Mouse (Mus musculus) CD4-positive, CD25-positive, alpha-beta regulatory T cell, adult 2 months (primary cell): ENCODE results near the gene Adipor1.
"Not testable (repeated sequence)": the region's sequence is repeated elsewhere in the genome, so short reads cannot be mapped to it uniquely, and the experiment has no call there.

Source experiments
- DNase-seq: peaks from one replicate; pipeline ENCODE4 v3.0.0-alpha.2; 2012; ENCODE audit warnings: low read depth, low spot score

Adipor1 gene

DNA sequence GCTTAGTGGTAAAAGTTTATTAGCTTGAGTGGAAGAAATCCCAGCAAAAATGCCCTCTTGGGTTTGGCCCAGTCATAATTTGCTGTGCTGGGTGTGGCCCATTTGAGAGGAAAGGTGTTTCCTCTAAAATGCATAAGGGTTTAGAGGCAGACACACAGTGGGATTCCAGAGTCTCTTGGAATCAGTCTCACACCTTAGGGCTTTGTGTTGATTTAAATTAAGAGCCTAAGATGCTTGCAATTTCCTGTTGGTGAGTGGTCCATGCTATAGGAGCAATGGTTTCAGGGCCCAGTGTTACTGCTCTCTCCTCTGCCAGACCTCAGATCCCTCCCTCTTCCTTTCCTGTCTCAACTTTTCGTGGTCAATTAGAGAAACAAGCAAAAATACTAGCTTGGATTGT, 4.0 kb downstream of the Adipor1 start:
- no peak for DNase-seq

DNA sequence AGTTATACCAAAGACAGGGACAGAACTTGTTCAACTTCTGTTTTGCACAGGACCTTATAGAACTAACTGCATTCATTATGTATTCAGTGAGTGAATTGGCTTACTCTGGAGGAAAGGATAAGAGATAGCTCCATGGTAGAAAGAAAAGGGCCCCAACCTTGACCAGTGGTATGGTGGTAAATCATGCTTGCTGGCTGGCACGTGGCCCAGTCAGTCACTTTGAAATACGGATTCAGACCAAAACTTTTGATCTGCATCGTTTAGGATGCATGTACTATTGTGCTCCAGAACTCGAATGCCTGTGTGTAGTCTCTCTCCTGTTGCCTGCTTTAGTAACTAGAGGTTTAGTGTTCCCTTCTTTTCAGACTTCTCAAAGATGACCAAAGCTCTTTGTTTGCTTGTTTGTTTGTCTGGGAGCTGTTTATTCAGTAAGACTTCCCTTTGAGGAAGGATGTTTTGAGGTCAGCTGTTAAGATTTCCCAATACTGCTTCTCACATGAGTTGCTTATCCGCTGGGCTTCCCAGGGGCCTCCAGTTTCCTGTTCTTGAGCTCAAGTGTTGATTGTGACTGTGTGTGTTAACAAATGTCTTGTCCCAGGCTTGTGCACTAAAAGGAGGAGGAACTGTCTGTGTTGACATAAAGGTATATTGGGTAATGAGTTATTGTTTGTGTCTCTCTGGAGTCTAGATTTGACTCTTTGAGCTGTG, 4.7 kb downstream of the Adipor1 start:
- no peak for DNase-seq

DNA sequence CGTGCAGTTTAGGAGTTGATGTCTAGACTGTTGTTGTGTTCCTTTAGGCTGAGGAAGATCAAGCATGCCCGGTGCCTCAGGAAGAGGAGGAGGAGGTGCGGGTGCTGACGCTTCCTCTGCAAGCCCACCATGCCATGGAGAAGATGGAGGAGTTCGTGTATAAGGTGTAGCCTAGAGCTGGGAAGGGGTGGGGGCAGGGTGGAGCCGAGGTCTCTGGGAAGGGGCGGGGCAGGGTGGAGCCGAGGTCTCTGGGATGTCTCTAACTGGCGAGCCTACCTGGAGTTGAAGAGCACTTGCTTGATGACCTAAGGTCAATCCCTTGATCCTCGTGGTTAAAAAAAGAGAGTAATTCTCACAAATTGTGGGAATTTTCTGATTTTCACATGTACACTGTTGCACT, 8.7 kb downstream of the Adipor1 start:
- no peak for DNase-seq

DNA sequence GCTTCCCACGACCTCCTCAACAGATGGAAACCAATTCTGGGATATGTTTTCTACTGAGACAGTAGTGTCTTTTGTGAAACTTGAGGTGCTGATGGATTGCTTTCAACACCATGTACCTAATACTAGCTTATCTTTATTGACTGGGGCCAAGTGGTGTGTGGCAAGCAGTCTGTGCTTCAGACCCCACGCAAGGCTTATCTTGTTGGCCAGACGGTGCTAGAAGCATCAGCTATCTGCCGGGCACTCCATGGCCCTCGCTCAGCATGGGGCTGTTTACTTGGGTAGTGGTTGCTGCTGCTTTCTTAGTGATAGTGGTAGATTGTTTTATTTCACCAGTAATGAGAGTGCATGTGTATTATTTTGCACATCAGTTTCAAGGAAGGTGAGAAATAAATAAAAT, 11.1 kb downstream of the Adipor1 start:
- no peak for DNase-seq

DNA sequence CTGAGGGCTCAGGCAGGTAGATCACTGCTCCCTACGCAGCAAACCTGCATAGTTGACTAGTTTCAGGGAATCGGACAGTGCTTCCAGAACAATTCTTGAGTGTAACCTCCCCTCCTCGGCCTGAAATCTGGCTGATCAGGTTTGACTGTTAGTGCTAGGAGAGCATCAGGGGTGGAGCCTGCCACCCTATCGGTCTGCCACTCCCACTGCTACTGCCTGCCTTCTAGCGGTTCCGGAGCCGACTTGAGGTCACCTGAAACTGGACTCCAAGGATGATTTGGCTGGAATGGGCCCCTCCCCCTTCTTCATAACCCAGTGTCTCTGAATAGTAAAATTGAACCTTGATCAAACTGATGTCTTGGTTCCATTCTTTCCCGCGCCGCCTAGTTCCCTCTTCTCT, 17.8 kb downstream of the Adipor1 start:
- DNase-seq: no peak

DNA sequence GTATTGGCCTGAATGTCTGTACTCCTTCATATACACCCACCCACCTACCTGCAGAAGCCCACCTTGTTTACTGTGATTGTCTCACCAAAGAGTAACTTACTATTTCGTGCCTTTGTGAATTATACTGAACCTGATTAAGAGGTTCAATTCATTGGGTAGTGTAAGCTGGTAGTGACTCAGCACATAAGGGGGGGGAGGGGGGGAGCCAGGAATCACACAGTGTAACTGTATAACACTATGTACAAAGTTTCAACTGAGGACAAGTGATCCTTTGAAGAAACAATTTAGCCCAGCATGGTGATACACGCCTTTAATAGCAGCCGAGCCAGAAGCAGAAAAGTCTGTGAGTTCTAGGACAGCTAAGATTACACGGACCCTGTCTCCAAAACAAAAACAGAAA, 18.3 kb downstream of the Adipor1 start:
- DNase-seq: no peak

DNA sequence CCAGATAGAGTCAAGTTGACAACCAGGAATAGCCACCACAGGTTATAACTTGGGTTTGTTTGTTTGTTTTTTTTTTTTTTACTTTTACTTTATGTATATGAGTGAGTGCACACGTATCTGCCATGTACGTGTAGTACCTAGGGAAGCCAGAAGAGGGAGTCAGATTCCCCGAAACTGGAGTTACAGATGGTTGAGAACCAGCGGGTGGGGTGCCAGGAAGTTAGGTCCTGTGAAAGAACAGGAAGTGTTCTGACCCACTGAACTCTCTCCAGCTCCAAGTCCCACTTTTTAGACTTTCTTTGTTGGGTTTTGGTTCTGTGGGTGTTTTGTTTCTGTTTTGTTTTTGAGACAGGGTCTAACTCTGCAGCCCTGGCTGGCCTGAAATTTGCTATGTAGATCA, 20.2 kb downstream of the Adipor1 start:
- peak; percentile 65 for DNase-seq

DNA sequence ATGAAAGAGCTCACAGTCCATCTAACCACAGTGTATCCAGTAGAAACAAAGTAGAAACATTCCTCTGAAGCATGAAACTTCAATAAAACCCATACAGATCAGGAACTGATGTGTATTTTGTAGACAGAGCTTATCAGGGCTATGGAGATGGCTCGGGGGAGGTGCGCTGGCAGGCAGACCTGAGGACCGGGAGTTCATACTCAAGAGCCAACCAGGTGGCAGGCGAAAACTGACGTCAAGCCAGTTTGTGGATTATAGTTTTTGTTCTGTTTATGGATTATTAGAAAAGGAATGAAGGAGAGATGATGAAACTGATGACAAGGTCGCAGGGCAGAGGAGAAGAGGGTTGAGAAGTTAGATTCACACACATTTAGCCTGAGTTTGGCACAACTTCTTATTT, 25.3 kb downstream of the Adipor1 start:
- DNase-seq: no peak

DNA sequence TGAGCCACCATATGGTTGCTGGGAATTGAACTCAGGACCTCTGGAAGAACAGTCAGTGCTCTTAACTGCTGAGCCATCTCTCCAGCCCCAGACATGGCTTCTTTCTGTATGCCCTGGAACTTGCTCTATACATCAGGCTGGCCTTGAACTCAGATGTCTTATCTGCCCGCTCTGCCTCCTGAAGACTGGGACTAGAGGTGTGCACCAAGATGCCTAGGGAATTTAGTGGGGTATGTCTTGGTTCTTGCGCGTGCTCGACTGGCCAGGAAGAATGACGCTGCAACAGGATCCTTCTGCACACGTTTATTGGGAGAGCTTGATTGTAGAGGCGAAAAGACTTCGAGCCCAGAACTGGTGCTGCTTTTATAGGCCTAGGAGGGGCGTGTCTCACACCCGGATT, 26.6 kb downstream of the Adipor1 start:
- DNase-seq: not testable (repeated sequence)

DNA sequence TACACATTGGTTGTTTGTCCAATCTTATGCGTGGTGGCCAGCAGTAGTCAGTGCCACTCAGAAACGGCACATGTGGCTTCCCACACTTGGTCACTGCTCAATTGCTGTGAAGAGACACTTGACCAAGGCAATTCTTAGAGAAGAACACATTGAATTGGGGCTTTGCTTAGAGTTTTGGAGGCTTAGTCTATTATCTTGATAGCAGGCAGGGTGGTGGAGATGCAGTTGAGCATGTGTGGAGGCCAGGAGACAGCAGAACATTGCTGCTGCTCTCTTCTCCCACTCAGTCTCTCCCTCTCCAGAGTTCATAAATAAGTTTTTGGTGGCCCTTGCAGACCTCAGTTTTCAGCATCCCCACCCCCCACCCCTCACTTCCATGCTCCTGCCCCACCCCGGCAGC, 27.2 kb downstream of the Adipor1 start:
- no peak for DNase-seq

DNA sequence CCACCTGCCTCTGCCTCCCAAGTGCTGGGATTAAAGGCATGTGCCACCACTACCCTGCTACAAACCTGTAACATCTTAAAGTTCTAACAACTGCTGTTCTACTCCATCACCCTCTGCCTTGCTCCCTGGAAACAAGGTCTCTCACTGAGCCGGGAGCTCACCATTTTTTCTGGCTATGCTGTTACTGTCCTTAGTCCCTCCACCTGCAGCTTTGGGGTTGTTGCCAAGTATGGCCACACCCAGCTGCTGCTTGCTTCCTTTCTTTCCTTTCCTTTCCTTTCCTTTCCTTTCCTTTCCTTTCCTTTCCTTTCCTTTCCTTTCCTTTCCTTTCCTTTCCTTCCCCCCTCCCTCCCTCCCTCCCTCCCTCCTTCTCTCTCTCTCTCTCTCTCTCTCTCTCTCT, 28.1 kb downstream of the Adipor1 start:
- DNase-seq: not testable (repeated sequence)

DNA sequence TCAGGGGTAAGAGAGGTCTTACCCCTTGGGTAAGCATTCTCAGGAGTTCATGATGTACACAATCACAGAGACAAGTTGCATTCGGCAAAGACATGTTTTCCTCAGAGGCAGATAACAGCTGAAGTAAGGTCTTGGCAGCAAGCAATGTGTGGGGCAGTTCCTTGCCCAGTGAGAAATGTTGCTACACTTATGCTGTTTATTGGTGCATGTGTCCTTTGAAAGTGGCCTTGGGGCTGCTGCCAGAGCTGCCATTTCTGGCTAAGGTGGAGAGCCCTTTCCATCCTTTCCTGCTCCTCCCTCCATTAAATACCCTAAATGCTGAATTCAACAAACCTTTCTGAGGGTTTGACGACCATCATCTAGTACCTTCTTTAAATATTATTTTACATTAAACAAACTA, 30.2 kb downstream of the Adipor1 start:
- DNase-seq: no peak

DNA sequence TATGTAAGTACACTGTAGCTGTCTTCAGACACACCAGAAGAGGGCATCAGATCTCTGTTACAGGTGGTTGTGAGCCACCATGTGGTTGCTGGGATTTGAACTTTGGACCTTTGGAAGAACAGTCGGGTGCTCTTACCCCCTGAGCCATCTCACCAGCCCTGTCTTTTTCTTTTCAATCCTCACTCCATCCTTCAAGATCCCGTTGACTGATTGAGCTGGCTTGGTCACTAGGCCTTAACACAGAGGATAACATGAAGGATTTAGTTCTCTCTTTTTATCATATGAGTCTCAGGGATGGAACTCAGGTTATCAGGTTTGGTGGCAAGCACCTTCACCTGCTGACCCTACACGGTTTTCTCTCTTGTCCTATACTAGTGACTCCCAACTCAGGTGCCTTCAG, 33.4 kb downstream of the Adipor1 start:
- not testable (repeated sequence) for DNase-seq

DNA sequence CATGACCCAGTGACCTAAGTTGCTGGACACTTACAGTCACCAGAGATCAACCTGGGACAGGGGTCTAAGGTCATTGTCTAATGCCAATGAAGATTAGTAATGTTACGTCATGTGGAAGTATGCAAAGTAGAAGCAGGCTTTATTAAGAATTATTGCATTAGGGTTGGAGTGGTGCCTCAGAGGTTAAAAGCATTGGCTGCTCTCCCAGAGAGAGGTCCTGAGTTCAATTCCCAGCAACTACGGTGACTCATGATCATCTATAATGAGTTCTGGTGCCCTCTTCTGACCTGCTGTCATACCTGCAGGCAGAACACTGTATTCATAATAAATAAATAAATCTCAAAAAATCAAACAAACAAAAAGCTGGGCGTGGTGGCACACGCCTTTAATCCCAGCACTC, 35.0 kb downstream of the Adipor1 start:
- no peak for DNase-seq

DNA sequence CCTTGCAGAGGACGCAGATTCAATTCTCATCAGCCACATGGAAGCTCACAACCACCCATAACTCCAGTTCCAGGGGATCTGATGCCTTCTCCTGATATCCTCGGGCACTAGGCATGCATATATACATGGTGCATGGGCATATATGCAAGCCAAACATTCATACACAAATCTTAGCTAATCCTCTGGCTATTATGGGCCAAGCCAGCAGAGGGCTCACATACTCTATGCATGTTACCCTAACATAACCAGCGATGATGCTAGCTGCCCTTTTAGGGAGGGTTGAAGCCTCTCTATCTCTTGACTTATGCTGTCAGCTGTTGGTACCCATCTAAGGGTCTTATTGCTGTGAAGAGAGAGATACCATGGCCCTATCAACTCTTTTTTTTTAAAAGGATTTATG, 35.8 kb downstream of the Adipor1 start:
- DNase-seq: peak; percentile 75

DNA sequence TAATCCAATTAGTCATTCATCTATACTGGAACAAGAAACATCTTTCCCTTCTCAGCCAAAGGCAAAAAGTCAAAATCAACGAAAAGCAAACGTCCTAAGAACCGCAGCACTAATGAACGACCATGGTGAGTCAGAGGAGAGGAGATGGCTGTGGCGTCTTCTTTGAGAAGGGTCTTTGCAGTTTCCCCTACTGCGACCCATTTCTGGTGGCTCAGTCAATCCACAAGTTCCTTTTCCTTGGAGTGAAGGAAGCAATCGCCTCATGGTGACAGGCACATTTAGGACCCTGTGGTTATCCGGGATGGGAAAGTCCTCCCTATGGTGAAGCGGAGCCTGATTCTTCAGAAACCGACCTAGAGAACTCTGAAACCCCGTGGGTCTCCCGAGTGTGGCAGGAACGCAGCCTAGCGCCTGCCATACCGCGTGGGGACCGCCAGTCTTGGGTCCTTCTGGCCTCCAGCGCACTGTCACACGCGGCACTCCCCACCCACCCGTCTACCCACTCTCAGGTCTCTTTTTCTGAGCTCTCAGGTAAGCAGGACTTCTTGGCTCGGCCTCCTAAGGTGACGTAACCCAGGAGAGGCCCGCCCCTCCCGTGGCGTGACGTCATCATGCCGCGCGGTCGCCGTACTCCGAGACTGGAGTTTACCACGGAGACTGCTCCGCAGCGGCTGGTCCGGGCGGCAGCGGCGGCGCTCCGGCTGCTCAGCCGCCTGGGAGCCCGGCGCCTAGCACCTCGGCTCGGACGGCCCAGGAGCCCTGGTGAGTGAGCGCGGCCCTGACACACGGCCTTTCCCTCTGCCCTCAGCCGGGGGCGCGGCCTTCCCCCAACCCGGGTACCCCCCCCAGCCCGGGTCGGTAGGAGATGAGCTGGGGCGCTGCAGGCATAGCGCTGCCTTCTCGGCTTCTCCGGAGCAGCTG, 40.0 kb downstream of the Adipor1 start, which contains the start of gene Klhl12:
TSS of gene Klhl12 (plus strand) at position 628 of the 921 bp plus-strand sequence.
- peak; percentile 98 for DNase-seq

DNA sequence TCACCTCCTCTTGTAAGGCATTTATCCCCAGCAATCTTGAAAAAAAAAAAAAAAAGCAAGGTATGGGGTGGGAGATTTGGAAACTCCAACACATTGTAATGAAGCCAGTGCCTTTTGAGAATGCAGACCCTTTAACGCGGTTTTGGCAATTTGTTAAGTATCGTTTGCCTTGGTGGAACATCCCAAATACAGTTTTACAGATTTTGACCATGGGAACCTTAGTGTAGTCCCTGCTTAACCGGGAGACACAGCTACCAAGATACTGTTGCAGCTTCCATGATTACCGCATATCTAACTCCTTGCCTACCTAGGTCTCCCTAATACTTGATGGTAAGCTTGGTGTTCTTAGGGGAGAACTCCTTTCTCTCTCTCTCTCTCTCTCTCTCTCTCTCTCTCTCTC, 40.9 kb downstream of the Adipor1 start:
- DNase-seq: no peak

DNA sequence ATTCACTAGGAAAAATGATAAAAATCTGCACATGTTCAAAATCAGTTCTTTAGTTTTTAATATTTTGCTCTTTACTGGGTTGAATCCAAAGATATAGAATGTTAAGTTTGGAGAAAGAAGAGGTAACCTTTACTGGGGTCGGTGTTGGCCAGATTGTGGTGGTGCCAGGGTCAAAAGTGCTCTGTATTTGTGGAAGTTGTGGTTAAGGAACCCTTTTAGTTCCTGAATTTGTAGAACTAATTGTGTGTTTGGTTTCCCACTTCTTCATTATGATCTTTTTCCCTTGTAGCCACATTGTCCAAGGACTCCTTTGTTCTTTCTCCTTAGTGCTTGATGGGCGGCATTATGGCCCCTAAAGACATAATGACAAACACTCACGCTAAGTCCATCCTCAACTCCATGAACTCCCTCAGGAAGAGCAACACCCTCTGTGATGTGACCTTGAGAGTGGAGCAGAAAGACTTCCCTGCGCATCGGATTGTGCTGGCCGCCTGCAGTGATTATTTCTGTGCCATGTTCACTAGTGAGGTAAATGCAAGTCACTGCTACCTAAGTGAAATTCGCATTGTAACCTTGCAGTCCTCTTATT, 43.1 kb downstream of the Adipor1 start:
- DNase-seq: no peak

DNA sequence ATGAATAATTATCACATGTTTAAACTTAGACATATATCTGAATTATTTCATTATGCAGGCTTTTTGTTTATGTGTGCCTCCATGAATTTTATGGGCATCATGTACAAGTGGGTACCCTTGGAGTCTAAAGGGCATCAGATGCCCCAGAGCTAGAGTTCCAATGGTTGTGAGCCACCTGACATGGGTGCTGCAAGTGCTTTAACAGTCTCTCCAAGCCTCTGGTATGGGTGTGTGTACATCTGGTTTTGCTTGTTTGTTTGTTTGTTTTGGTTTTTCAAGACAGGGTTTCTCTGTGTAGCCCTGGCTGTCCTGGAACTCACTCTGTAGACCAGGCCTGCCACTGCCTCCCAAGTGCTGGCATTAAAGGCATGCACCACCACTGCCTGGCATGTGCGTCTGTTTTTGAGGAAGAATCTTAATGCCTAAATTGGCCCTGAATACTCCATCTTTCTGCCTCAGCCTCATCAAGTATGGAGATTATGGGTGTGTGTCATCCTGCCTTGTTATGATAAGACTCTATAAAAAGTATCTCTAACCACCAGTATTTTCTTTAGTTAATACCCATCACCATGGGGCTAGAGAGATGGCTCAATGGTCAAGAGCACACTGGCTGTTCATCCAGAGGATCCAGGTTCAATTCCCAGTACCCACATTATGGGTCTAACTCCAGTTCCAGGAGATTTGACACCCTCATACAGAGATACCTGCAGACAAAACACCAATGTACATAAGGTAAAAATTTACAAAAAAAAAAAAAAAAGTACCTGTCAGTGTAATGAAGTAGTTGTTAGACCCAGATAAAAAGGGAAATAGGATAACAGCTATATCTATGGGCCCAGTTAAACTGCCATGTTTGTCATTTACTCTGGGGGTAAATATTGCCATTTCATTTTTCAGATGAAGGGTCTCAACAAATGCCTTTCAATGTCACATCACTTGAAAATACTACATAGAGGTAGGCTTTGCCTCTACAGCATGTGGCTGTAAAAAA, 45.4 kb downstream of the Adipor1 start:
- no peak for DNase-seq
